Mouse (Mus musculus) spleen, adult 2 months (tissue): ENCODE data around the gene Pde8b.

Source experiments
- CTCF ChIP-seq: fragments of 200-500 bp; IDR thresholded peaks from 2 replicates; pipeline ENCODE4 v1.5.1; 2011; ENCODE audit warnings: mild to moderate bottlenecking, inconsistent platforms; ENCODE audit not compliant: insufficient read depth, insufficient read length, insufficient replicate concordance; ENCODE audit errors: extremely low read depth
- POLR2A ChIP-seq: fragments of 200-500 bp; IDR thresholded peaks from 2 replicates; pipeline ENCODE4 v1.6.1; 2011; ENCODE audit warnings: low read depth, low read length, inconsistent platforms

GRCm38 (mm10) chr13:95091546-95092445 lies 158.3 kb downstream of the Pde8b start:
- TF ChIP-seq POLR2A (no peak), CTCF (no peak)
